Mouse (Mus musculus) C2C12 (cell line): ENCODE measurements at regions not wholly inside any gene's neighbourhood (a gene's known extent, or its start where the extent isn't known, plus 50 kb on each side); places are given as distances from the start of the nearest gene placed in this dataset.

Source experiments
- CEBPB ChIP-seq: IDR thresholded peaks from one replicate; pipeline ENCODE4 v1.6.1; 2011; ENCODE audit warnings: low read depth, mild to moderate bottlenecking, control low read depth, moderate library complexity
- CTCF ChIP-seq: IDR thresholded peaks from one replicate; pipeline ENCODE4 v1.5.1; 2011; ENCODE audit not compliant: control insufficient read depth, insufficient read depth, insufficient read length
- FOSL1 ChIP-seq: IDR thresholded peaks from one replicate; pipeline ENCODE4 v1.8.0; 2011; ENCODE audit warnings: mild to moderate bottlenecking, low read length; ENCODE audit not compliant: poor library complexity, insufficient read depth, severe bottlenecking
- MYOG ChIP-seq: IDR thresholded peaks from one replicate; pipeline ENCODE4 v1.6.1; 2011; ENCODE audit not compliant: control insufficient read depth, insufficient read length; ENCODE audit errors: extremely low read depth

DNA sequence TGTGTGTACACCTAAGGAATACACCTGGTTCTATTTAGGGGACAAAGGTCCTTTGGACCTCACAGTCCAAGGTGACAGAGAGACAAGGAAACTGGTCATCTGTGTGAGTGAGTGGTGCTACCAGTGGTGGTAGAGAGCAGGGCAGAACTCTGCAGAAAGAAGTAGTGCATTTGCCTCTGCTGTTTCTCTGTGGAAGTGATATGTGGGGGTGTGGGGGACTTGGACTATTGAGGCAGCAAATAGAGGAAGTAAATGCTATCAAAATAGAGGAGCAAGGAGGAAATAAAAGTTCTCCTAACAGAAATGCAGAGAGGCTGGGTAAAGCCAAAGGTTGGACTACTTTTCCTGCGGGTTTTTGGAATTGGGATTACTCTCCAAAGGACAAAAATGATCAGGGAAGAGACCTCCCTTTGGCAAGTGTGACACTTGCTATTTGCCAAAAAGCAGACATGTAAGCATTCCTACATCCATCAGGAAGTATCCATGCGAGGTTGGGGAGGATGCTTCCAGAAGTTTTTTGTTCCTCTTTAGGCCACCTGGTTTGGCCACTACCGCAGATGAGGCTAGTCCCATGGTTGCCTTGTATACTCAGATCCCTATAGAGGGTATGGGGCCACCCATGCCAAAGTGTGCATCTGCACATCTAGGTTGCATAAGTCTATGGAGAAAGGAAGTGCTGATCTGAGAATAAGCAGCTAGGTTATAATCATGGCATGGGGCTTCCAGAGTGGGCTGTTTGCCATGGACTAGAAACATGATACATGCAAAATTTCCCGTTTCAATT, 285.0 kb upstream of the Klf4 start:
- TF ChIP-seq CTCF (no peak), CEBPB (no peak), MYOG (no peak), FOSL1 (no peak)
